Mouse (Mus musculus) CH12.LX (cell line): ENCODE results near the gene Sowaha.

Source experiments
- CHD2 ChIP-seq: IDR thresholded peaks from 2 replicates; pipeline ENCODE4 v1.6.1; 2011; ENCODE audit warnings: low read length, improper control_type of control experiment
- CTCF ChIP-seq, 2 experiments: IDR thresholded peaks in 1 of 2; conservative IDR thresholded peaks in 1 of 2; 2 replicates each; pipeline ENCODE4 v1.5.1; 2011 to 2012; ENCODE audit warnings: low read depth in 2 of 2, low read length in 2 of 2, improper control_type of control experiment in 1 of 2, inconsistent platforms in 1 of 2, mild to moderate bottlenecking in 1 of 2, moderate library complexity in 1 of 2
- E2F4 ChIP-seq: IDR thresholded peaks from 2 replicates; pipeline ENCODE4 v1.6.1; 2011; ENCODE audit warnings: low read depth, low read length, improper control_type of control experiment; ENCODE audit not compliant: insufficient replicate concordance
- EP300 ChIP-seq: IDR thresholded peaks from 2 replicates; pipeline ENCODE4 v1.6.1; 2011; ENCODE audit warnings: low read length, improper control_type of control experiment
- KAT2A ChIP-seq: IDR thresholded peaks from 2 replicates; pipeline ENCODE4 v1.6.1; 2012; ENCODE audit warnings: low read length, improper control_type of control experiment, inconsistent platforms; ENCODE audit not compliant: insufficient replicate concordance
- MYC ChIP-seq: IDR thresholded peaks from 2 replicates; pipeline ENCODE4 v1.6.1; 2011; ENCODE audit warnings: low read depth, mild to moderate bottlenecking, improper control_type of control experiment, low read length
- NRF1 ChIP-seq: IDR thresholded peaks from 2 replicates; pipeline ENCODE4 v1.6.1; 2014; ENCODE audit warnings: low read depth, mild to moderate bottlenecking, inconsistent platforms, low read length, improper control_type of control experiment, moderate library complexity
- POLR2A ChIP-seq: IDR thresholded peaks from 2 replicates; pipeline ENCODE4 v1.6.1; 2011; ENCODE audit warnings: low read depth, mild to moderate bottlenecking, improper control_type of control experiment, low read length
- SMC3 ChIP-seq: IDR thresholded peaks from 2 replicates; pipeline ENCODE4 v1.6.1; 2011; ENCODE audit warnings: low read depth, low read length, improper control_type of control experiment
- TBP ChIP-seq: conservative IDR thresholded peaks from 2 replicates; pipeline ENCODE4 v1.6.1; 2011; ENCODE audit warnings: low read depth, low read length, improper control_type of control experiment
- TCF12 ChIP-seq: IDR thresholded peaks from 2 replicates; pipeline ENCODE4 v1.6.1; 2014; ENCODE audit warnings: low read depth, mild to moderate bottlenecking, inconsistent platforms, low read length, improper control_type of control experiment
- ZKSCAN1 ChIP-seq: IDR thresholded peaks from 2 replicates; pipeline ENCODE4 v1.6.1; 2012; ENCODE audit warnings: low read depth, inconsistent platforms, low read length, improper control_type of control experiment, borderline replicate concordance
- ZNF384 ChIP-seq: IDR thresholded peaks from 2 replicates; pipeline ENCODE4 v1.6.1; 2012; ENCODE audit warnings: low read depth, low read length, improper control_type of control experiment, inconsistent platforms

- TF ChIP-seq EP300 (no peak), CTCF (conservative IDR thresholded peaks at IDR 0.05 in 1 of 2, IDR thresholded peaks at IDR 0.05 in 1 of 2; ENCODE audit: low read depth in 2 of 2, low read length in 2 of 2) (no peak), CHD2 (no peak), POLR2A (no peak), KAT2A (no peak), ZNF384 (no peak), TBP (no peak), SMC3 (no peak), MYC (no peak), ZKSCAN1 (no peak), E2F4 (no peak), NRF1 (no peak), TCF12 (no peak)
Observed at GRCm38 (mm10) chr11:53445562-53445961, 34.5 kb downstream of the Sowaha start.
